Mouse (Mus musculus): ENCODE measurements around the gene Ccdc57.
"Not testable (repeated sequence)": the region's sequence is repeated elsewhere in the genome, so short reads cannot be mapped to it uniquely, and the experiment has no call there.

The Ccdc57 gene

DNA sequence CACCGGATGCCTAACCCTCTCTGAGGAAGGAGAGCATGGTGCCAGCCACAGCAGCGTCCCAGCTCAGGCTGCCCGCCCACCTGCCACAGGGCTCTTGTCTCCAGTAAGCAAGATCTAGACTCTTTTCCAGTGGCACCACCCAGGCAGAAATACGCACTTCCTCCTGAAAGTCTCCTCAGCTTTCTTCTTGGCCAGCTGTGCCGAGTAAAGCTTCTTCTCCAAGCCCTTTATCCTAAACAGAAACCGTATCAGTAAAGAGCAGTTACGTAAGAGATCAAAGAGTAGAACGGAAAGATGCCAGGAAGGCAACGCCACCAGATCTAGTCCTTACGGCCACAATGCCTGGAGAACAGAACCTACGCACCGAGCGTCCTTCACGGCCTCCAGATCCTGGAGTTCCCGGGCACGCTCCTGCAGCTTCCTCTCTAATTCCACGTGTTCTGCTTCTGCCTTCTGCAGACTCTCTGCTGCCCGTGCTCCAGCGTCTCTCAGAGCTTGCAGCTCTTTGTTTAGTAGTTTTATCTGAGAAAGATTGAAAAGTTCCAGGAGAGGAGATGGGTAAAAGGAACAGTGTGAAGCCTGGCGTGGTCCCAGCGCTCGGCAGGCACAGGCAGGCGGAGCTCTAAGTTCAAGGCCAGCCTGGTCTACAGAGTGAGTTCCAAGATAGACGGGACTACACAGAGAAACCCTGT is 29.4 kb downstream of the Ccdc57 start:
- DNase-seq (ENCODE audit: low read depth), result no peak

DNA sequence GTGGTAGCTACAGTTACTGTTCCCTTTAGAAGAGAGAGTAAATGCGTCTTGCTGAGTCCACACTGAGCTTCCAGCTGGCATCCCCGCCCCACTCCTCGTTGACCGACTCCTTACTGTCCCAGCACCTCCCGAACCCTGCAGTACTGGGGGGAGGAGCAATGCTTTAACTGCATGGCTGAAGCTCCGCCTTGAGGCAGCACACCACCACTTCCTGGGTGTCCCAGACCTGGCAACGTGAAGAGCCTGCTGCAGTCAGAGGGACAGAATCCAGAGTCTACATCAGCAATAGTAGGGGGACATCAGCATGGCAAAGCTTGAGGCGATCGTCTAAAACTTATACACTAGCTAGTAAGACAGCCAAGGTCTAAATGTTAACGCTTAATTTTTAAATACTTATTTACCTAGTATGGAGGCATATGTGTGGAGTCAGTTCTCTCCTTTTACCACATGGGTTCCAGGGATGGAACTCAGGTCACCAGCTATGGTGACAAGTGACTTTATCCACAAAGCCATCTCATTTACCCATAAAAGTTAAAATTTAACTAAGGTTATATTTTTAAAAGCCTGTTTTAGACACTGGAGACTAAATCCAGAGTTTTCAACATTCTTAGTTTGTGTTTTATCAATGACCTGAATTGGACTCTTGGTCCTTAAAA is 30.1 kb downstream of the Ccdc57 start:
- DNase-seq (ENCODE audit: low read depth), result no peak

DNA sequence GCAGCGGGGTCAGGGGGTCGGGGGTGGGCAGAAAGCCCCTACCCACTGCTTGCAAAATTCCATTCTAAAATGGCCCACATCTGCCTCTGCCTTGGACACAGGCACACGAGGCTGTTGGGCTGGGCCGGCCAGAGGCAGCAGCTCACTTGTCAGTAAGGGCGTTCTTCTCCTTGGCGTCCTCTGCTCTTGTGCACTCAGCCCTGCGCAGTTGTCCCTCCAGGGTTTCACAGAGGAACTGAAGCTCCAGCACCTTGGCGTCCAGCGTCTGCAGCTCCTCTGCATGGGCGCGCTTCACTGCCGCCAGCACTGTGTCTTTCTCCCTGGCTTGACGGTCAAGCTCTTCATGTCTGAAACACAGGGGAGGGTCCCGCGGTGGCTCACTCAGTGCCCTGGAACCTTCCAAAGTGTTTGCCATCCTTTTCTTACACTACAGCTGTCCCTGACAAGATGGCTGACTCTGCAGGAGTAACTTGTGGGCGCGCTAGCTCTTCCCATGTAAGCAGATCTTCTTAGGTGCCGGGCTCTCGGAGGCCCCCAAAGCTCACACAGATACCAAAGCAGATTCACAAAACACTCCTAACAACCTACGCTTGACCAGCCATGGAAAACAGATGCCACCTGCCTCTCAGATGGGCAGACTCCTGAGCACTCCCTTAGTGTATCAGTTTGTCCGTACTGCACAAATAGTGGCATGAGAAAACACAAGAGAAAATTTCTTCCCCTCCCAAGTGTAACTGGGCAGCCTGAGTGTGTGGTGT is 30.8 kb downstream of the Ccdc57 start:
- no peak for DNase-seq (ENCODE audit: low read depth)

DNA sequence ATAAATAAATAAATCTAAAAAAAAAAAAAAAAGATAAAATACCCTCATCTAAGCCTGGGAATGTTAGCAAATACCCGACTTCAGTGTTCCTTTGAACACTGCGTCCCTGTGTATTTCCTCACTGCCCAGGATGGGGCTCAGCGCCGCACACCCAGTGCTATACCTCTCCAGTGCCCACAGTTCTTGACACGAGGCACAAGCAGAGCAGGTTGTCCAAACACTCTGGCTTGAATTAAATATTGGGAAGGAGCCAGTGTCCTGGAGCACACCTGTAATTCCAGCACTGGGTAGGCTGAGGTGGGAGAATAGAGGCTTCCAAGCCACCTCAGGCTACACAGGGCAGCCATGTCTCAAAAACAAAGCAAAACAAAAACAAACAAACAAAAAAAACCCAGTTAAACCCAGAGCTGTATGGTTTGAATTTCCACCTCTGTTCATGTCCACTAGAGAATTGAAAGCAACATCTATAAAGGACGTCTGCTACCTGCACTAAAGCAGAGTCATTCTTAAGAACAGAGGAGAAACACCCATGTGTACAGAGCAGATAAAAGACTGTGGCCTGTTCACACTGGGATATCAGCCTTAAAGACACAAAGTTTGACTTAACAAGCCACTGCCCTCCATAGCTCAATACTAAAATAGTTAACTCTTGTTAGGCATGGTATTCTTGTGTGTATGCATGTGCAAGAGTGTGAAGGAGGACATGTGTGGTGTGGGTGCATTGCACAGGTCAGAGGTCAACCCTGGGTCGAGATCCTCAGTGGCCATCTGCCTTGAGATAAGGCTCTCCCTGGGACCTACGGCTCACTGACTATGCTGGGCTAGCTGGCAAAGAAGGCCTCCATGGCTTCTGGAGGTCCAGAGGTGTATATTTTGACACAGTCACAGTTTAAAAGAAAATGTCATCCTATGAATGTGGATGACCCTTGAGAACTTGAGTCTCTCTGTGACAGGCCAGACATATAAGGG is 32.1 kb downstream of the Ccdc57 start:
- DNase-seq (ENCODE audit: low read depth), result no peak

DNA sequence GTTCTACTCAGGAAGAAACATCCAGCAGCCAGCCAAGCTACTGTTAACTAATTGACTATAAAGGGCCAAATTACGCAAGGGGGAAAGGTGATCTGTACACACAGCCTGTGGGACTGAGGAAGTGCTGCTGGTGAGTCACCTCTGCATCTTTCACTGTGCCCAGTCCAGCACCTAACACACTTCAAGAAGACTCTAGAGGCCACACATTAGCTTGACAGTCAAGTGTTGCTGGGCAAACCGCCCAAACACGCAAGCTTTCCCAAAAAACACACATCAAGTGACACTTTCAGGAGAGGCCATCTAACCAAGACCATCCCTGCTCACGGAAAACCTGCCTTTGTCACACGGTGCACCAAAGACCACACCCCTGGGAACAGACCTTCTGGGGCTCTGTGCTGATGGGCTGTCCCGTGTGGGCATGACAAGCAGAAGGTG is 34.5 kb downstream of the Ccdc57 start:
- peak; percentile 39 for DNase-seq (ENCODE audit: low read depth)

DNA sequence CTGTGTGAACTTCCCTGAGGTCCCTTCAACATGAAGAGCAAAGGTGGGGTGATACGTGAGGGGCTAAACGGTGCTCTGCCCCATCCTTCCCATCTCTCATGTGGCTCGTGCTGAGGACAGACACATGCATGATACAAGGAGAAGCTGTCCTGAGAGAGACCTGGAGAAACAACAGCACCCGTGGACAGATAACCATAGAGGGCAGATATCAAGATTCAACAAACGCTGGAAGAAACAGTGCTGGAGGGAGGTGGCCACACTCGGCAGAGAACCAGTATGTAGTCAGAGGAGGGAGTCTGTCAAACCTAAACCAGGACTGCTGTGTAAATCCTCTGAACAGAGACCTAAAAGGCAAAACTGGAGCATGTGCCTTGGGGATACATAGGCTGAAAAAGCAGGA is 37.2 kb downstream of the Ccdc57 start:
- no peak for DNase-seq (ENCODE audit: low read depth)

DNA sequence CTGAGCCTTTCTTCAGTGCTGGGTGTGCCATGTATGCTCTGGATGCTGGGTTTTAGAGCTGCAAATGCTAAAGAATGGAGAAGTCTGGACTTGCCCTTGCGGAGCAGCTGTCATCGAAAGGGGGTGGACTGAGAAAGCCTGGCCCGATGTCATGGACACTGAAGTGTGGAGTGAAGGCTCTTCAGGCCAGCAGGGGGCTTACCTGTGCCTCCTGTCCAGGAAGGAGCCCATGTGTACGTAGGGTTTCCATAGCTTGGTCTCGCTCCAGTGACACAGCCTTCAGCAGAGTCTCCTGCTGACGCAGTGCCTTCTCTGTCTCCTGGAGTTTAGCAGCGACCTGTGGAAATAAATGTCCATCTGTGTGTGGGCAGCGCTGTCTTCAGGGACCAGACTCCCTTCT is 38.3 kb downstream of the Ccdc57 start:
- no peak for DNase-seq (ENCODE audit: low read depth)

DNA sequence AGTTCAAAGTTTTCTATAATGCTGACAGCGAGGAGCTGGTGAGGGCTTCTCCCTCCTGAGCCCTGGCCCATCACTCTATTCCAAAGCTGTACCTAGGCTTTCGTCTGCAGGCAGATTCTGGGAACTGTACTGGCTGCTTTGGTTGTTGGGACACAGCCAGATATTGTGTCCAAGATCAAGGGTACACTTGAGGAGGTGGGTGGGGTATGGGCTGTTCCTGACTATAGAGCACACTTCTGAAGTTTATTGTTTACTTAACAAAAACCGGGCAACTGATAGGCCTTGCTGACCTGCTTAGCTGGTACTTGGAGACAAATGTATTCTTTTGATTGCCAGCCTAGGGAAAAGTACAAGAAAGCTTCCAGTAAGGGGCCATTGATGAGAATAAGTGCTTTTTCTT is 43.5 kb downstream of the Ccdc57 start:
- no peak for DNase-seq (ENCODE audit: low read depth)

DNA sequence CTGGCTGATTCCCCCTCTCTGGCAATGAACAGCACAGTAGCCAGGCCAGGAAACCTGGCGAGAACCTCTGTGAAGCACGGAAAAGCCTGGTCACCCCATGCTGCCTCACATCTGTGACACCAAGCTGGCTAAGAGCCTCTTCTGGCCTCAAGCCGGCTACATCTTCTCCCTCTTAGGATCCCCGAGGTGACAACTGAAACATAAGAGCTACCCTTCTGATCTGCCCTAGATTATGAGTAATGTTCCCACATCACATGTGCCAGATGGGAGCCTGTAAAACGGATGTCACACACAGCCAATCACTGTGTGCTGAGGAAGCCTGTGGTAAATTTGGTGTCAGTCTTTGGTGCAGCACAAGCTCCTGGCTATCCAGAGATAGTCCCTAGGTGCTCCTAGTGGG is 44.0 kb downstream of the Ccdc57 start:
- DNase-seq (ENCODE audit: low read depth), result no peak

DNA sequence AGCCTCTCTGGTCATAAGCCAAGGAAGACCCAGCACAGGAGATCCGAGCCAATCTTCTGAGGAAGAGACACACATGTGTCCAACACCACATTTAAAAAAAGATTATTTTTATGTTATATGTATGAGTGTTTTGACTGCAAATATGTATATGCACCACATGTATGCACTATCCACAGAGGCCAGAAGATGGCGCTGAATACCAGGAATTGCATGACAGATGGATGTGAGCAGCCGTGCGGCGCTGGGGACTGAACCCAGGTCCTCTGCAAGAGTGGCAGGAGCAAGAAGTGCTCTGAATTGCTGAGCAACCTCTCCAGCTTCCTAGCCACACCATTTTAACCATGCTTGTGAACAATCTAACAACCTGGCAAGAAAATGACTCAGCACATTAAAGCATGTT is 45.2 kb downstream of the Ccdc57 start:
- DNase-seq (ENCODE audit: low read depth), result peak; percentile 18

DNA sequence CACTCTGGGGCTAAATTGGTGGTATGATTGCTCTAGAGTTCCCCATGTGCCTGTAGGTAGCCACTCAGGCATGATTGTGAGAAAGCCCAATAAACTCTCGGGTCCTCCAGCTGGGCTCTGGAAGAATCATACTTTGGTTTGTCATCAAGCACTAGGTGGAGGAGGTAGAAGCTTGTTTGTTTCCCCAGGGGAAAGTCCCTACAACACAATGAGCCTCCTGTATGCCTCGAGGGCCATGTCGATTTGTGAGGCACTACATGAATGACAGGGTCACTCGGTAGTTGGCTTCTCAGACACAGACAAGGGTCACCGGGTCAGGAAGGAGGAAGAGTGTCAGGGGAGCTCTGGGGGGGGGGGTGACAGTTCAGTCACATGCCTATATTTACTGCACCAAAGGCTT is 46.2 kb downstream of the Ccdc57 start:
- DNase-seq (ENCODE audit: low read depth), result no peak

DNA sequence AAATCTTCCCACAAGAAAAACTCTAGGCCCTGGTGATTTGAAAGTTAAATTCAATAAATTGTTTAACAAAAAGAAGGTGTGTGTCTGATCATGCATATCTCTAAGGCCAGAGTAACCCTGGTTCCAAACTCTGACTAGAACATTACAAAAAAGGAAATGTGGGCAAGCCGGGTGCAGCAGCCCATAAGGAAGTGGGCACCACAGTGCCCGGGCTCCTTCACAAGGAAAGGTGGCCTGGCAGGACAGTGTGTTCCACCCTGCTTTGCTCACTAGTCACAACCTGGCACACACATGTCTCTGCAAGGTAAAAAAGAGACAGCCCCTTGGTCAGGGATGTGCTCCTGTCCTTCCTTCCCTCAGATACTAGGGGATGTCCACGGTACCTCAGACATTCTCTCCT is 49.1 kb downstream of the Ccdc57 start:
- no peak for DNase-seq (ENCODE audit: low read depth)

DNA sequence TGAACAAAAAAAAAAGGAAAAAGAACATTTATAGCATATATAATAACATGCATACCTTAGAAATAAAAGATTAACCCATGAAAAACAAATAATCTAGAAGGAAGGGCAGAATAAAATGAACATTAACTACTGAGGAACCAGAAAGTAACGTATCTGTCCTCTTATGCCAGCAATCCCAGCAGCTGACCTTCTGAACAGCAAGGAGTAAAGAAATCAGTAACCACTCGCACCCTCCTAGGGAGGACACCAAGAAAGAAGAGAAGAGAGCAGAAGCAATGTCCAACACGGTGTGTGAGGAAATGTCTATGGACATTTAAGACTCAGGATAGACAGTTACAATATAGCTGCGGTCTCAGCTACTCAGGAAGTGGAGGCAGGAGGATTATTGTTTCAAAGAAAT is 49.7 kb downstream of the Ccdc57 start:
- no peak for DNase-seq (ENCODE audit: low read depth)

DNA sequence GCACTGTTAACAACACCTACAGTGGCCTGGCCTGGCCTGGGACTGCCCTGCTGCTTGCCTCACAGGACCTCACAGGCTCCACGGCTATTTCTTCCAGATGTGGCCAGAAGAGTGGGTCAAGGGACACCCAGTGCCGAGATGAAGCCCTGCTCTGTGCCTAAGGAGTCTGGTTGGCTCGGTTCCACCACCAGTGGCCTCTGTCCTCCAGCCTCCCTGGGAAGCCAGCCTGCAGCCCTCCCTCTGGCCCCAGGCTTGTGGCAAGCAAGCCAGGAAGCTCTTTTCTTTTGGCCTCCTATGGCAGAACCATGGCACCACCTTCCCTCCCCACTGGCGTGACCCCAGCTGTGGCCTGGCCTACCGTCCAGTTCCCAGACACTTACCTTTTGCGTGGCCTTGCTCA is 59.5 kb downstream of the Ccdc57 start:
- DNase-seq (ENCODE audit: low read depth), result peak; percentile 8

DNA sequence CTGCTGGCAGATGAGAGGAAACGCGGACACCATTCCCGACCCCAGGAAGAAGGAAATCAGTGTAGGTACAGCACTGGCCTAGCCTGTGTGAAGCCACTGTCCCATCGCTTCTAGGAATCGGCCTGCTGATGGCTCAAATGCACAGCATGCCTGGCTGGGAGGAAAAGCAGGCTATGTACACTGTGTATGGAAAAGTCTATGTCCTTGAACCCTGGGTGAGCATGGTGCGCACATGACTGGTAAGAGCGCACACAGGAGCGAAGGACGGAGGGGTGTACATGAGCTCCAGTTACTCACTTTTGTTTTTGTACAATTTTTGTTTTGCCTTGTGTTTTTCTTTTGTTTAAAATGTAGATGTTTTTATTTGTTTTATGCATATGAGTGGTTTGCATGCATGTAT is 61.2 kb downstream of the Ccdc57 start:
- no peak for DNase-seq (ENCODE audit: low read depth)

DNA sequence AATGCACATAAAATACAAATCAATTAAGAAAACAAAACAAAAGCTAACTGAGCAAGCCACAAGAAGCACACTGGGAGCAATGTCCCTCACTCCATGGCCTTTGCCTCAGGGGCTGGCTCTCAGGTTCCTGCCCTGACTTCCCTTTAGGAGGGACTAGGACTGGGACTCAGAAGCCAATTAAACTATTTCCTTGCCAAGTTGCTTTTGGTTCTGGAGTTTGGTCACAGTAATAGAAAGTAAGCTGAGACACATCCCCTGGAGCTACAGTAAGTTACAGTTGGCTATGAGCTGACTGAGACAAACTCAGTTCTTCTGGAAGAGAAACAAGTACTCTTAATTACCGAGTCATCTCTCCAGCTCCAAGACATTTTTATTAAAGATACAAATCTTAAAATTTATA is 66.9 kb downstream of the Ccdc57 start:
- DNase-seq (ENCODE audit: low read depth), result no peak

DNA sequence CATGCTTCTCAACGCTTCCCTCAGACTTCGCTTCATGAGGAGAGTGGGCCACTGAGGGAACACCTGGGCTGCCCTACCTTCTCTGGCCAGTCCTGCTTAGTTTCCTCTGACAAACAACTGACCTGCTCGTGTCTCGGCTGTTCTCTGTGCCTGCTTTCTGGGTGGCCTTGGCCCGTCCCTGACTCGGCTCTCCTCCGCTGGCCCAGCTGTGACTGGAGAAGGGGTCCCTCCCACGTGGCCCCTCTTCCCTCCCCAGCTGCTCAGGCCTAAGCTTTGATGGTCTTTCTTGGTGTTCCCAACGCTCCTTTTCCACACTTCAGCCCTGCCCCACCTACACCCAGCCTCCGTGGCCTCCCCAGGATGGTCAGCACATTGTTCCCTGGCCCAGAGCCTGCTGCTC is 69.9 kb downstream of the Ccdc57 start:
- no peak for DNase-seq (ENCODE audit: low read depth)

DNA sequence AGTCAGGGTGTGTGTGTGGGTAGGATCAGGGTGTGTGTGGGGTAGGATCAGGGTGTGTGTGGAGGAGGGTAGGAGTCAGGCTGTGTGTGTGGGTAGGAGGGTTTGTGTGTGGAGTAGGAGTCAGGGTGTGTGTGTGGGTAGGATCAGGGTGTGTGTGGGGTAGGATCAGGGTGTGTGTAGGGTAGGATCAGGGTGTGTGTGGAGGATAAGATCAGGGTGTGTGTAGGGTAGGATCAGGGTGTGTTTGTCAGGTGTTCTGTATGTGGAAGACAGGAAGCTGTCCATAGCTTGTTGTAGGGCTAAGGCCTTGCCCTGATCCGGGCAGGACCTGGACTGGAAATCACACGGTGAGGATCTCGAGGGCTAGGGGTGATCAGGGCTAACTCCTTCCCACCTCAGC is 76.7 kb downstream of the Ccdc57 start:
- not testable (repeated sequence) for DNase-seq (ENCODE audit: low read depth)

DNA sequence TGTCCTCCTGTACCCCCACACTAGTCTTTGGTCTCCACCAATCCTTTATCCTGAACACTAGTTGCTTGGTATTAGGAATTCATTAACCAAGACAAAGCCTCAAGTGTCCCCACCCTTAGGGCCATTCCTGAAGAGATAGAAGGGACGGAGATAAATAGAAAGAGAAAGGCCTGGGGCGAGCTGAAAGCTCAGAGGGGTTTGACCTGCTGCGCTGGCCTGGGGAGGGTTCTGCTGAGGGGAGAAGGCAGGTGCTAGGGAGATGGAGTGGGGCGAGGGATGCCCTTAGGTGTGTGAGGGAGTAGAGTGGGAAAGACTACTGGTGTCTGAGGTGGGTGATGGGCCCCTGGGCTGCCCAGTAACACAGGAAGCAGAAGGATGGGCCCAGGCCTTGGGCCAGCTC is 78.9 kb downstream of the Ccdc57 start:
- DNase-seq (ENCODE audit: low read depth), result no peak

DNA sequence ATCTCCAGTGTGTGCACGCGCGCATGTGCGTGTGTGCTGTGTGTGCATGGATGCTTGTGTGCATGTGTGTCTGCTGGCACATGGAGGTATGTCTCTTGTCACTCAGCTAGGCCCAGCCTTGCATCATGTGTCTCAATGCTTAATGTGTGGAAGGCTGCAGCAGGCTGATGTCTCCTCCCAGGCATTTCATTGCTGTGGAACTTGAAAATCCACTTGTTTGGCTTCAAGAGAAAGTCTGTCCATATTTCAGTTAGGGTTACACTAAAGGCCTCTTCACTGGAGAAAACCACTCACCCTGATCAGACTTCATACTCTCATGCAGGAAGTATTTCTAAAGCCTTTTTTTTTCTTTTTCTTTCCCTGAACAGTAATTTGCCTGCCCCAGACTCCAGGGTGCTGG is 79.5 kb downstream of the Ccdc57 start:
- DNase-seq (ENCODE audit: low read depth), result no peak

DNA sequence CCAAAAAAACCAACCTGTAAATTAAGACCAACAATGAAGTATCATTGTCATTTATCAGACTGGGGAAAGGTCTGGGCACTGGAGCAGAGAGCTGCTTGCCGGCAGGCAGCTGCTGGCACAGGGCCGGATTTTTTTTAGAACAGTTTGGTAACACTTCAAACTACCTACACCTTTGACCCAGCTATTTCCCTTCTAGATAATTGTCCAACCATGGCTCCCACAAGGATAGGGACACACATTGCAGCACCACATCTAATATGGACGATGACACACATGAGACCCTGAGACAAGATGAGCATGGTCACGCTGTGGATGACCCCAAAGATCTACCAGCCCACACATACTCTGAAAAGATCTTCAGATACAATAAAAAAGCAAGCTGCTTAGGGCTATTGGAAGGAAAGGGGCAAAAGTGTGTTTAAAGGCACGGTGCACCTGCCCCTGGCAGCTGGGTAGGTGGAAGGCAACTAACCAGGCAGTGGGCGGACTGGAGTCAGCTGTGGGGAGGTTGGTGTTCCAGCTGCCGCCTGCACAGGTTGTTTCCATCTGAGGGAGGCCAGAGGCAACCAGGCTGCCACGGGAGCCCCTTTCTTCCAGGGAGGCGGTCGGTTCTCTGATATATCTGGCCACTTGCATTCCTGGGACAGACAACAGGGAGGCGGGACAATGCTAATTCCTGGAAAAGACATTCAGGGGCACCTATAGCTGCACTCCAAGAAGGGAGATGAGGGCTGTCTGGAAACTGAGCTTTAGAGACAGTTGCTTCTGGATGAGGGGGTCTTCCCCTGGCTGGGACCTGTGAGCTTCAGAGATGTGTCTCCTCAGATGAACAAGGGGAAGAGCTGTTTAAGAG is 80.4 kb downstream of the Ccdc57 start:
- peak; percentile 26 for DNase-seq (ENCODE audit: low read depth)
